Mouse (Mus musculus) regulatory T cell (primary cell): ENCODE results near the gene Tent5b.

Experiments used
- in situ Hi-C: fragments of 300-600 bp; cut with MboI, MseI; formaldehyde crosslinking; loops from one replicate; pipeline ENCODE4 v1.15.1; 2025; ENCODE audit warnings: high pct_unique_total_duplicates

Tent5b gene

GRCm38 (mm10) chr4:133479458-133480184 lies at the start of gene Tent5b:
TSS of gene Tent5b (plus strand) at chr4:133480132.
- in situ Hi-C loops = no loop called here

DNA sequence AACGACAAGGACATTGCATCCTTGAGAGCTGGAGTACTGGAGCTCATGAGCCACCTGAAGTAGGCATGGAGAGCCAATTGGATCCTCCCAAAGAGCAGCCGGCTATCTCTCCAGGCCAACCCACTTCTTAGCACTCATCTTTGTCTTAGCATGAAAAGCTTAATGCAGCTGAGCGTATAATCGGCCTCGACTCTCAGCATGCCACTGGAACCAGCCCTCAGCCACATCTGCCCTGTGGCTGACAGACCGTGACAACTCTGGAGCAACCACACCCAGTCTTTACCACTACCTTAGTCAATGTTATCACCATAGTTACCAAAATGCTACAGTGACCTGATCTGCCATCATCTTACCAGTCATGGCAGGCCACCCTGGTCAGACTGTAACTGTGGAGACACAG lies 48.4 kb upstream of the Tent5b start:
- in situ Hi-C loops = no loop called here

DNA sequence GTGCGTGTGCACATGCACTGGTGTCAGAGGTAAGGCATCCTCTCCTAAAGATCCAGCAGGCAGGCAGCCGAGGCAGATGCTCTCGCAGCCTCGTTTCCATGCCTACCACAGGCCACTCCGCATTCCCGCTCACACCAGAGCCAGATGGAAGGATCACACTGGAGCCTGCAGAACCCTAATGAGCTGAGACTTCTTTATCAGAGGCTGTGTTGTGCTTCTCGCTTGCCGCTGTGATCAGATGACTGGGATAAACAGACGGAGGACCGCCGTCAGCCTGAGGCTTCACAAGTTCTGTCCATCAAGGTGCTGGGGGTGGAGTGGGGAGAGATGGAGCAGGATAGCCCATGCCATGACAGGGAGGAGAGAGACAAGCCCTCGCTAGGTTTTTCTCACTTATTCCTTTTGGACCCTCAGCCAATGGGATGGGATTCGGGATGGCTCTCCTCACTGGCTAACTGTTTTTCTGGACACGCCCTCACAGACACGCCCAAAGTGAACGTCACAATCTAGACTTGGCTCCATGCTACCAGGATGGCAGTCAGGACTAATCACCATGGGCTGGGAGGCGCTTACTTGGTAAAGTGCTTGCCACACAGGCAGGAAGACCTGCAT lies 47.3 kb upstream of the Tent5b start:
- in situ Hi-C loops = no loop called here

DNA sequence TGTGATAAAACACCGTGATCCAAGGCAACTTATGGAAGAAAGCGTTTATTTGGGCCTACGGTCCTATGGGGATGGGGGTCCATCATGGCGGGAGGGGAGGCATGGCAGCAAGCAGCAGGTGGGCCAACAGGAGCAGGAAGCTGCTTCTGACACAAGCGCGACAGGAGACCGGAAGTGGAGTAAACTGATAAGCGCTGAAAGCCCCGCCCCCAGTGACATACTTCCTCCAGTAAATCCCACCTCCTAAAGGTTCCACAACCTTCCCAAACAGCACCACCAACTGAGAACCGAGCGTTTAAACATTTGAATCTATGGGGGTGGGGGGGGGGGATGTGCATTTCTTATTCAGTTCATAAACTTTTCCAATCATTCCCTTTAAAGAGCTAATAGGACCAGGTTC lies 44.0 kb upstream of the Tent5b start:
- in situ Hi-C loops = no loop called here

DNA sequence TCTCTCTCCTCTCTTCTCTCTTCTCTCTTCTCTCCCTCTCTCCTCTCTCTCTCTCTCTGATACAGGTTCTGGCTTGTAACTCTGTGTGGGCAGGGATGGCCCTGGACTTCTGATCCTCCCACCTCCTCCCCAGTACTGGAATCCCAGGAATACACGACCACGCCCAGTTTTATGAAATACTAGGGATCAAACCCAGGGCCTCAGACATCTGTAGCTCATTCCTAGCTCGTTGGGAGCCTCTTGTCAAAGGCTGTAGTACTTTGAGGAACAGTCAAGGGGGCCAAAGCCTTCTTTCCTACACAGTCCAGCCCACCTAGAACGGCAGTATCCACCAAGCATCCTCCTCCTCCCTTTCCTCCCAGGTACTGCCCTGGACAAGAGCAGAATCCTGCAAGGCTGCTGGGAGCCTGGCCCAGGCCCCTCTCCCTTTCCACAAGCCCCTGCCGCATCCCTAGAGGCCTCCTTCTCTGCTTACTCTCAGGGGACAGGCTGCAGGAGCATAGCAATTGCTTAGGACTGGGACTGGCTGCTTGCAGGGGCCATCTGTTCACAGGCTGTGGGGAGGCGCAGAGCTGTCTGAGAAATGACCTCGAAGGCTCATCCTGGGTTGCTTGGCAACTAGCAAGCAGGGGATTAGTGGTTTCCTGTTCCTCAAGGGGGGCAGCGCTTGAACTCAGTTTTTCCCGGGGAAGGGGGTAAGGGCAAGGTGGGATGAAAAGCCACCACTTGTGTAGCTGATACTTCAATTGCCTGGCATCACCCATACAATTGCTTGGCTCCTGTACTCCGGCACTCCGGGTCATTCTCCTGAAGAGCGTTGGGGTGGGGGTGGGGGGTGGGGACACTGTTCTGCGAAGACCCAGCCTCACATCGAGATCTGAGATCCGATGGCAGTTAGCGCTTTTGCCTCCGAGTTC lies 40.2 kb upstream of the Tent5b start:
- in situ Hi-C loops = no loop called here

DNA sequence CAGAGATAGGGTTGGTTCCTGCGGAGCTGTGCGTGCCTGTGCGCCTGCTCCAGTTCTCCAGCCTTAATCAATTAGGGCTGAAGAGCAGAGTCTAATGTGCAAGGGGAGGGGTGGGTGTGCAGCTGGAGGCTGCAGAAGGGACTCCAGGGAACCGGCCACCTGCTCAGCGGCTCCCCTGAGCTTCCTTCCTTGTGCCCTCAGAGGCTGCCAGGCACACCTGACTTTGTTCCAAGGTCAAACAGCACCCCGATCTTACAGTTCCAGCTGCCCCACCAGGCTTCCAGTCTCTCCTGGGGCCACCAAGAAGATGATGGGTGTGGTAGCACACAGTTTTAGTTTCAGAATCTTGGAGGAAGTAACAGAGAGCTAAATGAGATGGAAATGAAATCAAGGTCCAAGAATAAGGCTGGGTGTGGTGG lies 39.5 kb upstream of the Tent5b start:
- in situ Hi-C loops = no loop called here

DNA sequence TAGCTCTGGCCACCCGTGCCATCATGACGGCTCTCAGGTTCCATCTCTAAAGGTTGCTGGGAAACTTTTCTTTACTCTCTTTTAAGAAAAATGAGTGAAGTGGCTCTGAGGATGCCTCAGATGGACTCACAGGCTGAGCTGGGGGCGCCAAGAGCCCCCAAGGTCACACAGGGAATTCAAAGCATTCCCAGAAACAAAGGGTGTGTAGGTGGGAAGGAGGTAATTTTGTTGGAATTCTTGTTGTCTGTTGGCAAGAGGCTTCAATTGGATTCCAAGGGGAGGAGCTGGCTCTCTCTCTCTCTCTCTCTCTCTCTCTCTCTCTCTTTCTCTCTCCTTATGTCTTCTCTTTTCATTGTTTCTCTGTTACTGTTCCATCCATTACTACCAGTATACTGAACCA lies 37.7 kb upstream of the Tent5b start:
- in situ Hi-C loops = no loop called here

GRCm38 (mm10) chr4:133443085-133443484 lies 36.8 kb upstream of the Tent5b start:
- in situ Hi-C loops = no loop called here

DNA sequence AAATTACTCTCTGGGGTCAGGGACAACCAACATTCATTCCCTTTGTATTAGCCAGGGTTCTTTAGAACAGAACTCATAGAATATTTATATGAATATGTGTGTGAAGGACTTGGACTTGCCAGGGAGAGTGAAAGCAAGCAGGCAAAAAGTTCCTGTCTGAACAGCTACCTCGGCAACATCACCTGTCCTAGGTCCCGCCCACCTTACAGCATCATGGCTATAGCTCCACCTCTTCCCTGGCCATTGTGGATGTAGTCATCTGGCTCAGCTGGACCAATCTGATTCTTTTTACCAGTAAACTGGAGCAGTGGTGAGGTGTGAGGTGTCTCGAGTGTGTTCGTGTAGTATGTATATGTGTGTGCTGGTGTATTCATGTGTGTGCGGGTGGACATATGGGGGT lies 34.2 kb upstream of the Tent5b start:
- in situ Hi-C loops = no loop called here

DNA sequence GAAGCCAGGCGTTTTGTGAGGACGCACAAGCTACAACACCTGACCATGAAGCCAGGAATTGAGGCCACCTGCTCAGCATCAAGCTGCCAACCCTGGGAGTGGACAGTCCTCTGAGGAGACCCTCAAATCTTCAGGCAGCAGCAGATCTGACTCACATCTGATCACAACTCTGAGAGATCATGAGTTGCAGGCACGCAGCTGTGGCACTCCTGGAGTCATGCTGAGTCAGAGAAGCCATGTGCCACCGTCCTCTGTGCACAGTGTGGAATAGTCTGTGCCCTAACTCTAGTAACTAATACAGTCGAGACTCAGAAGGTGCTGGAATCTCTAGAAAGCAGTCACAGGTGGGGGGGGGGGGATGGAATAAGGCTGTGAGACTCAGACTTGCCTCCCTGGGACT lies 32.6 kb upstream of the Tent5b start:
- in situ Hi-C loops = no loop called here

DNA sequence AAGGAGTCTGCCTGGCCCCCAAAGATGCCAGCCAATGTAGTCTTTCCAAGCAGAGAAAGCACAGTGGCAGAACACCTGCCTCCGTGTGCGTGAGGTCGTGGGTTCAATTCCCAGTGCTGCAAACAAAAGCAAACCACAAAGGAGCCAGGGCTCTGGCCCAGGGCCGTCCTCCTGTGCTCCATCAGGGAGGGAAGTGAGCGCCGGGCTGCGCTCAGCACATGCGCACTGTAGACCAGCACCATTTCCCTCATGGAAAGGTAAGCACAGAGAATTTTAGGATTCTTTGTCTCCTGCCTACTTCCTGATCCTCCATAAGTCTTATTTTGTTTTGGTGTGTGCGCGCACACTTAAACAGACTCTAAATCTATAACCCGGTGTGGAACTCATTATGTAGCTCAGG lies 32.0 kb upstream of the Tent5b start:
- in situ Hi-C loops = no loop called here

- in situ Hi-C loops = no loop called here
Observed at GRCm38 (mm10) chr4:133448708-133449388, 31.1 kb upstream of the Tent5b start.

GRCm38 (mm10) chr4:133449726-133450125 lies 30.2 kb upstream of the Tent5b start:
- in situ Hi-C loops = no loop called here

DNA sequence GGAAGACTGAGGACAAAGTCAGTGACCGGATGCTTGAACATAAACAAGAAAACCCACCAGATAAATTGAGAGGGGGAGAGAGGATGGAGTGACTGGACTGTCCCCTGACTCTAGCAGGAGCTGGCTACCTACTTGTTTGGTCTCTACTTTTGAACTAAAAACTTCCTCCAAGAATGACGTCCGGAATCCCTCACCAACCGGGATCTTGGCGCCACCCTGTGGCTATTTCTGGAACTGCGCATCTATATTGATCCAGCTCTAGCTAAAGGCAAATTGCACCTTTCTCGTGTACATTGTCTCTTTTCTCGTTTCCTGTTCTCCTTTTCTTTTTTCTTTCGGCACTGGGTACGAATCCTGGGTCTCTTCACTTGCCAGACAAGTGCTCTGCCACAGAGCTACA lies 28.4 kb upstream of the Tent5b start:
- in situ Hi-C loops = no loop called here

- in situ Hi-C loops = no loop called here
Observed at GRCm38 (mm10) chr4:133452433-133452832, 27.5 kb upstream of the Tent5b start.

GRCm38 (mm10) chr4:133458044-133458443 lies 21.9 kb upstream of the Tent5b start:
- in situ Hi-C loops = no loop called here

- in situ Hi-C loops = no loop called here
Observed at GRCm38 (mm10) chr4:133460006-133460405, 19.9 kb upstream of the Tent5b start.

GRCm38 (mm10) chr4:133460796-133461325 lies 19.1 kb upstream of the Tent5b start:
- in situ Hi-C loops = no loop called here

DNA sequence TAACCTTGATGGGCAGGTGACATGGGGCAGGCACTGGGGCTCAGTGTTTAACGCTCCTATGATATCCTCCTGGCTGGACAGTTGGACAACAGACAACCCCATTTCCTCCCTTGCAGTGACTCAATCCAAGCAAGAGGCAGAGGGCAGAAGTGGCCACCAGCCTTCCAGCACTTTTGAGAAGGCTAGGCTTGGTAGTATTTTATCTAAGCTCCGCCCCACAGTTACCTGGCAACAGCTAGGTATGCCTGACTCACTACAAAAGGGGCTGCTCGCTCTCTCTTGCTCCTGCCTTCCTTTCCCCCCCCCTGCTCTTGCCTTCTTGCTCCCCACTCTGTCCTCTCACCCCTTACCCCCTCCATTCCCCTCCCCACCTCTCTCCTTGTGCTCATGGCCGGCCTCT lies 18.6 kb upstream of the Tent5b start:
- in situ Hi-C loops = no loop called here

DNA sequence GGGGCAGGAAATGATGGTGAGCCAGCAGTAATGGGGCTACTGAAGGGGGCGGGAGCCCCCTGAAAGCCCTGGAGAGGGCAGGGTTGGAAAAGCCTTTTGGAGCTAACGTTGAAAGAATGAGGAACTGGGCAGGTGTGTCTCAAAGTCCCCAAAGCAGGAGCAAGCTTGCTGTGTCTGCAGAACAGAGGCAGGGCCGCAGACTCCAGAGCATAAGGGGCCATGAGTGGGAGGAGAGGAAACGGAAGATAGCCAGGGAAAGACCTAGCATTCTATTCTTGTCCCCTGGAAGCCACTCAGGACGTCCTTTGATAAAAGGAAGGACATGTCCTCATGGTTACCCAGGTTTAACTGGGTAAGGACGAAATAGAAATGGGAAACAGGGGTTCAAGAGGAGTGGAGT lies 16.7 kb upstream of the Tent5b start:
- in situ Hi-C loops = no loop called here

- in situ Hi-C loops = no loop called here
Observed at GRCm38 (mm10) chr4:133468080-133468479, 11.9 kb upstream of the Tent5b start.

- in situ Hi-C loops = no loop called here
Observed at GRCm38 (mm10) chr4:133469122-133469521, 10.8 kb upstream of the Tent5b start.
